Mouse (Mus musculus) gastrocnemius, adult 2 months (tissue): ENCODE data around the gene Slc25a48. TPM values are rescaled to one million over a fixed set of nuclear protein-coding genes. Genes with fewer than 3 reads are reported as not detected.

ENCODE experiments used
- DNase-seq: peaks from one replicate; pipeline ENCODE4 v3.0.0; 2022
- H3K27ac ChIP-seq: fragments of 200-600 bp; 2 replicates; pipeline ENCODE4 v1.8.1; 2022; ENCODE audit warnings: mild to moderate bottlenecking
- H3K4me3 ChIP-seq: fragments of 200-600 bp; 2 replicates; pipeline ENCODE4 v1.8.1; 2022; ENCODE audit warnings: mild to moderate bottlenecking, moderate library complexity
- CTCF ChIP-seq: fragments of 200-600 bp; IDR thresholded peaks from 2 replicates; pipeline ENCODE4 v1.8.1; 2022; ENCODE audit warnings: antibody characterized with exemption, mild to moderate bottlenecking, moderate library complexity
- intact Hi-C: fragments of 180-260 bp; cut with DNase I; formaldehyde crosslinking; loops from one replicate; pipeline ENCODE4 v1.15.1; 2025
- total RNA-seq, 2 experiments: library from RNA; stranded (reverse); gene quantifications; 2 replicates each; pipeline ENCODE4 v1.2.3; 2021

The Slc25a48 gene
- total RNA-seq, 2 experiments from 2014 or later, result not detected

DNA sequence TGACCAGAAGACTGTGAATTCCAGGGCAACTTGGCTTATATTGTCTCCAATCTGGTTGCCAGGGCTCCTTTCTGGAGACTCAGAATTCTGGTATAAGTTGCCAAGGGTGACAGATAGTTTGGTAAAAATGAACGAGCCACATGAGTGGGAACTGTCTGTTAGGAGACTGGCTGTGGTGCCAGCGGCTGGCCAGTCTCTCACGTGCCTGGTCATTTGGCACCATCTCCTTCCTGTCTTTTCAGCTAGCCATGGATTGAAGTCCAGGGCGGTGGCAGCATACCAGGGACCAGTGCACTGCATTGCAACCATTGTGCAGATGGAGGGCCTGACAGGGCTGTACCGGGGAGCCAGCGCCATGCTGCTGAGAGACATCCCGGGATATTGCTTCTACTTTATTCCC lies 25.1 kb downstream of the Slc25a48 start:
- intact Hi-C loops, result no loop called here
- no peak overlapping the region for H3K4me3 ChIP-seq
- DNase-seq, result no peak
- no peak for TF ChIP-seq CTCF
- H3K27ac ChIP-seq, result no peak overlapping the region

GRCm38 (mm10) chr13:56463750-56464149 lies 25.6 kb downstream of the Slc25a48 start:
- Histone ChIP-seq H3K4me3 (no peak overlapping the region), H3K27ac (no peak overlapping the region)
- no peak for DNase-seq
- intact Hi-C loops, result no loop called here
- no peak for TF ChIP-seq CTCF

DNA sequence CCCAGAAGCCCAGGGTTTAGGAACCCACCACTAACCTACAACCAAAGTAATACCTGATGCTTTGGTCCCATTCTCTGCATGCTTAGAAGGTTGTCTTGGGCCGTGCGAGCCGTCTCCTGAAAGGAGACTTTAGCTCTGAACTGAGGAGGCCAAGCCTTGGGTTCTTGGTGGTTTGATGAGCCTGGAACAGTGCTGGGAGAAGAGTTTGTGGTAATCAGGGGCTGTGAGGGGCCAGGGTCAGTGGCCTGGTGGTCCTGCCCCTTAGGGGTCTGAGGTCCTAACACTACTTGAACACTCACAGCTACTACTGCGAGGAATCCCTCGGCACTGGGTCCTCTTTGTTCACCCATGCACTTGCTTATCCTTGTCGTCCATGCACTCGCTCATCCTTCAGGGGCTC lies 29.6 kb downstream of the Slc25a48 start:
- TF ChIP-seq CTCF, result no peak
- Histone ChIP-seq H3K4me3 (no peak overlapping the region), H3K27ac (no peak overlapping the region)
- DNase-seq, result no peak
- intact Hi-C loops, result no loop called here

GRCm38 (mm10) chr13:56468536-56468935 lies 30.4 kb downstream of the Slc25a48 start:
- no peak for TF ChIP-seq CTCF
- Histone ChIP-seq H3K4me3 (no peak overlapping the region), H3K27ac (no peak overlapping the region)
- intact Hi-C loops, result no loop called here
- no peak for DNase-seq

GRCm38 (mm10) chr13:56471211-56471610 lies 33.1 kb downstream of the Slc25a48 start:
- no peak for DNase-seq
- TF ChIP-seq CTCF, result no peak
- intact Hi-C loops, result loop anchor here (10.0 kb wide), 1 partner anchor 84 kb away; no protein-coding TSS in a partner anchor
- no peak overlapping the region; the same call in 1 of the 2 replicates for H3K4me3 ChIP-seq
- H3K27ac ChIP-seq, result no peak overlapping the region

DNA sequence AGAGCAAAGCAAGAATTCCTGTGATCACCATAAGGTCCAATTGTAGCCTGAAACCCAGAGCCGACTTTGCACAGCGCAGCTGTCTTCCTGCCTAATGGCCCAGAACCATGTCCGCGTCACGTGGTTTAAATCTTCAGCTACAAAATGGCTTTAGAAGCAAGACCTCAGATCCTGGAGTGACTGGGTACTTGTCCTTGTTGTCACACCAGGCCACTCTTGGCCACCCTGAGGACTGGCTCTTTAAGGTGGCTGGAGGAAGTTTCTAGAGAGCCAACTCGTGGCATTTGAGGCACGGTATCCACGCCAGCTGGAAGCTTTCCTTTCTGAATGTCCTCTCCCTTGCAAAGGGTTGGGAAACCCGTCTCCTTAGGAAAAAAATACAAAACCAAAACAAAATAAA lies 33.8 kb downstream of the Slc25a48 start:
- no peak for TF ChIP-seq CTCF
- peak; percentile 77 for DNase-seq
- intact Hi-C loops, result loop anchor here (10.0 kb wide), 1 partner anchor 83 kb away; no protein-coding TSS in a partner anchor
- peak overlapping the region; percentile 28; the same call in 1 of the 2 replicates for H3K27ac ChIP-seq
- H3K4me3 ChIP-seq, result peak overlapping the region; percentile 45

DNA sequence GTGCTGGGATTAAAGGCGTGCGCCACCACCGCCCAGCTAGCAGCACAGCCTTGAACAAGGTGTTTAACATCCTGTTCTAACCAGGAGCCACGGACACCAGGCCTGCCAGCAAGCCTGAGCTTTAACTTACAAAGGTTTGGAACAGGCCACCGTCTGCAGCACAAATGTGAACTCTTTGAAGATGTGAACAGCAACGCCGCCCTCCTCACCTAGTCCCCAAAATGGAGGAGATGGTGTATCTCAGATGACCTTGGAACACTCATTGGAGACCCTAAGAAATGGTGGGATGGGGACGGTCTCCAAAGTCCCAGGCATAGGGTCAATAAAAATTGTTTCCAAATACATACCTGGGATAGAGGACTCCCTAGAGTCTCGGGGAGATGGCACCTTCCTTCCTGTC lies 34.5 kb downstream of the Slc25a48 start:
- no peak for TF ChIP-seq CTCF
- Histone ChIP-seq H3K4me3 (no peak overlapping the region), H3K27ac (no peak overlapping the region)
- DNase-seq, result no peak
- intact Hi-C loops, result loop anchor here (10.0 kb wide), 1 partner anchor 82 kb away; no protein-coding TSS in a partner anchor

DNA sequence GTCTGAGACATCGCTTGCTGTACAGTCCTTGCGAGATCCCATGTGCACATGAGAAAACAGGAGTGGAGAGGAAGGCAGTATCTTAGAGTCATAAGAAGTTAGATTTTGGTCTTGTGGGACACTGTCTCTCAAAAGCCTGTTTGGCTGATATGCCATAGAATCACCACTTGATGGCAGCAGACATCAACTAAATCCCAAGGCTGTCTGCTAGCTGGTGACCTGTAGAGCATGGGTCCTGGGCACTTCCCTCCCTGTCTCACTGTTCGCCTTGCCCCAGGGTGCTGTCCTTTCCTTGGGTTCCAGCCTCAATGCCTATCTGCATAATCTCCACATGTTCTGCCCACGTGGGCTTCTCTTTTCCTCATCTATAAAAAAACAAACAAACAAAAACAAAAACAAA lies 37.2 kb downstream of the Slc25a48 start:
- Histone ChIP-seq H3K27ac (no peak overlapping the region), H3K4me3 (no peak overlapping the region)
- peak; percentile 87 for TF ChIP-seq CTCF
- intact Hi-C loops, result loop anchor here (1.0 to 10.0 kb wide), 5 partner anchors 79 to 787 kb away; no protein-coding TSS in a partner anchor
- DNase-seq, result peak; percentile 37

DNA sequence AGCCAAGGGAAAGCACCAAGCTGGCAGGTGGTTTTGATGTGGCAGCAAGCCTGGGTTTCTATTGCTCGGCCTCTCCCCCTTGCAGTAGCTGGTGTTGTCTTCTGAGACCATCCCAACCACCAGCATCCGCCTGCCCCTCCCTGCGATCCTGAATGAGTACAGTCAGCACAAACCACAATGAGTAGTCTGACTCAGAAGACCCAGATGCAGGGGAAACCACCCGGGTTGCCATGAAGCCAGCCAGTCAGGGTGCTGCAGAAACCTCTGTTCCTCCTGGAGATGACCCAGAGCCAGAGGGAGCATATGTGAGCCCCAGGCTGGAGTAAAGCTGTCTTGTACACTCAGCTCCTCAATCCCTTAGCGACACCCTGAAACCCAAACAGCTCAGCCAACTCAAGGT lies 38.6 kb downstream of the Slc25a48 start:
- Histone ChIP-seq H3K27ac (no peak overlapping the region), H3K4me3 (no peak overlapping the region)
- no peak for DNase-seq
- no peak for TF ChIP-seq CTCF
- intact Hi-C loops, result loop anchor here (5.0 to 10.0 kb wide), 3 partner anchors 78 to 786 kb away; no protein-coding TSS in a partner anchor

- no peak for TF ChIP-seq CTCF
- intact Hi-C loops, result loop anchor here (5.0 to 10.0 kb wide), 3 partner anchors 78 to 785 kb away; no protein-coding TSS in a partner anchor
- peak; percentile 31 for DNase-seq
- Histone ChIP-seq H3K27ac (no peak overlapping the region), H3K4me3 (peak overlapping the region; percentile 2; the same call in 1 of the 2 replicates)
Measured at GRCm38 (mm10) chr13:56477271-56477670, 39.1 kb downstream of the Slc25a48 start.

- intact Hi-C loops, result loop anchor here (5.0 to 10.0 kb wide), 3 partner anchors 77 to 784 kb away; no protein-coding TSS in a partner anchor
- no peak for TF ChIP-seq CTCF
Measured at GRCm38 (mm10) chr13:56478027-56478426, 39.9 kb downstream of the Slc25a48 start.

GRCm38 (mm10) chr13:56482146-56482545 lies 44.0 kb downstream of the Slc25a48 start, which contains the start of gene Il9:
Gene Il9, minus strand, starts transcription at chr13:56482246.
- no peak for TF ChIP-seq CTCF
- DNase-seq, result no peak
- Histone ChIP-seq H3K4me3 (no peak within 1 kb of the TSS), H3K27ac (no peak within 1 kb of the TSS)
- intact Hi-C loops, result no loop called here

More at GRCm38 (mm10) chr13:56478027-56478426, 39.9 kb downstream of the Slc25a48 start:
- no peak overlapping the region for H3K27ac ChIP-seq
- H3K4me3 ChIP-seq, result no peak overlapping the region
- no peak for DNase-seq

DNA sequence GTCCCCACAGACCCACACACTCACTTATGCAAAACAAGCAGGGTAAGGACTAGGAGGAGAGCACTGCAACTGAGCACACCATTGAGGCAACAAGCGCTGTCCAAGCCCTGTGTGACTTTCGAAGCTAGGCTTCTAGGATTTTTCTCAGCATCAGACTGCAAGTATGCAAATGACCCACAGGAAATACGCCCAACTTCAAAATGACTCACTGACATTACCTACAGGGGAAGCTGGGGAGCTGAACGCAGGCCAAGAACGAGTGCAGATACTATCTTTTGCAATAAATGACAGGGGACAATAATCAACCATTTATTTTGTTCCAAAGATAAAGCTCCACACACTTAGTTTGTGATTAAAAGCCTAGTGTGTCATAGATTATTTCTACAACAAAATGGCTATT lies 49.9 kb downstream of the Slc25a48 start:
- intact Hi-C loops, result no loop called here

DNA sequence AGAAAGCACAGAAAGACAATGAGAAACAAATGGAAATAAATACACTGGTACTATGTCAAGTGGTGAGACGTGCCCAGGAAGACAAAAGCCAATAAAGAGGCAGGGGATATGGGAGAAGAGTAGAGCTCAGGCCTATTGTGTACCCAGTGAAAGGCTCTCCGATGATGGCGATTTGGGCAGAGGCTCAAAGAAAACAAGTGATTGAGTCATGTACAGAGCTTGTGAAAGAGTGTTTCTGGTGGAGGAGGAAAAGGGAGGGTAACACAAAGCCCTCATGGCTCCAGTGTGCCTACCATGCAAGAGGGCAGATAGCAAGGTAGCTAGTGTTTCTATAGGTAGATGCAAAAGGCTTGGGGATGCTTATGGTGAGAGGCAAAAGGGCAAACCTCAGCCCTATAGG lies 56.3 kb downstream of the Slc25a48 start:
- no peak for DNase-seq
- intact Hi-C loops, result no loop called here
- no peak for TF ChIP-seq CTCF

More for the DNA sequence above, 49.9 kb downstream of the Slc25a48 start:
- no peak overlapping the region for H3K4me3 ChIP-seq
- TF ChIP-seq CTCF, result no peak
- no peak for DNase-seq
- H3K27ac ChIP-seq, result no peak overlapping the region

More for the DNA sequence above, 56.3 kb downstream of the Slc25a48 start:
- Histone ChIP-seq H3K4me3 (no peak overlapping the region), H3K27ac (no peak overlapping the region)
